Mouse (Mus musculus): Measurements from ENCODE around the gene Rarb.

GRCm38 (mm10) chr14:16717821-16718220, 101.1 kb downstream of the Rarb start:
- TF ChIP-seq POLR2AphosphoS2 (IDR thresholded peaks at IDR 0.05; ENCODE audit: insufficient read length, low read depth), result no peak
- no peak for TF ChIP-seq POLR2A (IDR thresholded peaks at IDR 0.05; ENCODE audit: insufficient read length, low read depth)
- no peak for TF ChIP-seq USF1 (IDR thresholded peaks at IDR 0.05; ENCODE audit: low read depth)
- TF ChIP-seq MYOD1 (IDR thresholded peaks at IDR 0.05; ENCODE audit: control insufficient read depth in 1 of 3, insufficient read length in 2 of 3, low read depth in 2 of 3), result no peak
